Mouse (Mus musculus): ENCODE data around the gene Usp6nl. TPM values are rescaled to one million over a fixed set of nuclear protein-coding genes. Genes with fewer than 3 reads are reported as not detected.
A peak's percentile ranks its signal among the peaks of the same experiment; 100 is the strongest.

Gene Usp6nl
- total RNA-seq, 1 experiment: 9.1 TPM

DNA sequence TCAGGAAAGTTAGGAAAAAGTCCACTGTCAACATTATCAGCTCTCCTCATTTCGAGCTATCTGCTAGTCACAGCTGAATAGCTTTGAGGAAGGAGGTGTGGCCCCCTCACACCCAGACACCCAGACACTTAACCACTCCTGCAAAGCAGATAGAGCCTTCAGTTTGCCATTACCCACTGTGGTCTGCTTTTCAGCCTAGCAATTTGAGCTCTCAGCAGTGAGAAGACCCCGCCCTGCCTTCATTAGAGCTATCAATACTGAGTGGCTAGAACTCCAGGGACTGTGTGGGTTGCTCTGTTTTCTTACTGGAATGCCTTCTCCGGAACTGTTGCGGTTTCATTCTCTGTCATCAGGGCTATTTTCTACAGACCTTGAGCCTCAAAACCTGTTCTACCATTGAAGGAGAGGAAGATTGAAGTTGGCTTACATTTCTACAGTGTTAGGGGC lies 122.3 kb downstream of the Usp6nl start:
- in situ Hi-C loops (cut with MboI; ENCODE audit: low sequenced_read_pairs in 2 of 2, unreplicated experiment in 2 of 2): no loop called here
- Histone ChIP-seq H3K9ac (ENCODE audit: insufficient read depth, low read depth, low read length, poor library complexity, severe bottlenecking) (no peak overlapping the region), H3K9me3 (ENCODE audit: control insufficient read depth, insufficient read depth, low read depth, low read length) (no peaks in the 10 kb centered on the region), H3K36me3 (ENCODE audit: control insufficient read depth, insufficient read depth, low read length, poor library complexity, severe bottlenecking) (peaks cover 17% of the 10 kb centered on the region), H3K4me1 (ENCODE audit: control insufficient read depth in 2 of 2, insufficient read depth in 2 of 2, low read length in 2 of 2, poor library complexity in 1 of 2) (peaks cover 0 to 3% of the 10 kb centered on the region in 2 experiments; a peak in 2 of 4 replicates), H3K4me3 (ENCODE audit: insufficient read depth in 1 of 2, low read depth in 1 of 2, low read length in 2 of 2, poor library complexity in 1 of 2, severe bottlenecking in 1 of 2) (no peak overlapping the region), H3K27ac (ENCODE audit: insufficient read depth, low read depth, low read length, poor library complexity, severe bottlenecking) (no peak overlapping the region)
- no peak for TF ChIP-seq HCFC1 (IDR thresholded peaks at IDR 0.05; ENCODE audit: borderline replicate concordance, insufficient read depth, low read length)
- DNase-seq (ENCODE audit: low read depth, low spot score): peak; percentile 45

DNA sequence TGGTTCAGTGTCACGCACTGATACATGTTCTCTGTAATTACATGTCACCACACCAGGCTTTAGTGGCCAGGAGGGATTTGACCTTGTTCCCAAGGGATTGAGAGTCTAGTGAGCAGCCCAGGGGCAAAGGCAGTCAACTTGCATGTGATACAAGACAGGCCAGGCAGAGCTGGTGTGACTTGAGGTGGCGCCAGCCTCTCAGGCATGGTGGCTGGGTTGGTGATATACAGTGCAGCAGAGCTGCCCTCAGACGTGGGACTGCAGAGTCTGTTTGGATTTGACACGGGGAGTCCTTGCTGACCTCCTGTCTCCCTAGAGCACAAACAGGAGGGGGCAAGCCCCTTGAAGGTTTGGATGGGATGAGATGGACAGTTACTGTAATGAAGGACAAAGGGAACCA lies 123.4 kb downstream of the Usp6nl start:
- DNase-seq (ENCODE audit: low read depth, low spot score): no peak
- Histone ChIP-seq H3K4me1 (ENCODE audit: control insufficient read depth in 2 of 2, insufficient read depth in 2 of 2, low read length in 2 of 2, poor library complexity in 1 of 2) (peaks cover 0 to 3% of the 10 kb centered on the region in 2 experiments; a peak in 2 of 4 replicates), H3K9ac (ENCODE audit: insufficient read depth, low read depth, low read length, poor library complexity, severe bottlenecking) (no peak overlapping the region), H3K9me3 (ENCODE audit: control insufficient read depth, insufficient read depth, low read depth, low read length) (no peaks in the 10 kb centered on the region), H3K4me3 (ENCODE audit: insufficient read depth in 1 of 2, low read depth in 1 of 2, low read length in 2 of 2, poor library complexity in 1 of 2, severe bottlenecking in 1 of 2) (no peak overlapping the region), H3K36me3 (ENCODE audit: control insufficient read depth, insufficient read depth, low read length, poor library complexity, severe bottlenecking) (peaks cover 12% of the 10 kb centered on the region), H3K27ac (ENCODE audit: insufficient read depth, low read depth, low read length, poor library complexity, severe bottlenecking) (no peak overlapping the region)
- in situ Hi-C loops (cut with MboI; ENCODE audit: low sequenced_read_pairs in 2 of 2, unreplicated experiment in 2 of 2): no loop called here
- TF ChIP-seq ZNF384 (IDR thresholded peaks at IDR 0.05; ENCODE audit: low read depth, low read length): no peak

DNA sequence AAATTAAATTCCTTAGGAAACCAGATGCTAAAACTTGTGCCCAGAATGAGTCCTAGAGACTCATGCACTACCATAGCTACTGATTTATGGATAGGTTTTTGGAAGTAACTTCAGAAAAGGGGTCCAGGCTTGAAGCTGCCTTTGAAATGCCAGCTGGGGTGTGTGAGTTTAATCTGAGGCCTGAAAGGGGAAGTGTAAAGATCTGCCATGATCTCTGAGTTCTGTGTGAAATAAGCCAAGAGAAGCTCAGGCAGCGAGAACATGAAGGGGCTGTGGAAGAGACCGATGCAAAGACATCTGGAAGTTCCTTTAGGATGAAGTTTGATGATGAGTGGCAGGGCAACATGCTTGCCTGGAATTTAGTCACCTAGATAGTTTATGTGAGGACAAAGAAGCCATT lies 126.4 kb downstream of the Usp6nl start:
- Histone ChIP-seq H3K9me3 (ENCODE audit: control insufficient read depth, insufficient read depth, low read depth, low read length) (no peaks in the 10 kb centered on the region), H3K4me3 (ENCODE audit: insufficient read depth in 1 of 2, low read depth in 1 of 2, low read length in 2 of 2, poor library complexity in 1 of 2, severe bottlenecking in 1 of 2) (no peak overlapping the region), H3K36me3 (ENCODE audit: control insufficient read depth, insufficient read depth, low read length, poor library complexity, severe bottlenecking) (no peaks in the 10 kb centered on the region; the same call in 1 of the 2 replicates), H3K27ac (ENCODE audit: insufficient read depth, low read depth, low read length, poor library complexity, severe bottlenecking) (no peak overlapping the region), H3K9ac (ENCODE audit: insufficient read depth, low read depth, low read length, poor library complexity, severe bottlenecking) (no peak overlapping the region), H3K4me1 (ENCODE audit: control insufficient read depth in 2 of 2, insufficient read depth in 2 of 2, low read length in 2 of 2, poor library complexity in 1 of 2) (peaks cover 0 to 3% of the 10 kb centered on the region in 2 experiments; a peak in 2 of 4 replicates)
- TF ChIP-seq MAFK (IDR thresholded peaks at IDR 0.05; ENCODE audit: insufficient read depth, low read depth, low read length) (no peak), ZC3H11A (IDR thresholded peaks at IDR 0.05; ENCODE audit: borderline replicate concordance, low read depth, low read length) (no peak), CHD2 (IDR thresholded peaks at IDR 0.05; ENCODE audit: low read depth, low read length) (no peak), HCFC1 (IDR thresholded peaks at IDR 0.05; ENCODE audit: borderline replicate concordance, insufficient read depth, low read length) (no peak), ZNF384 (IDR thresholded peaks at IDR 0.05; ENCODE audit: low read depth, low read length) (no peak)
- no peak for DNase-seq (ENCODE audit: low read depth, low spot score)
- in situ Hi-C loops (cut with MboI; ENCODE audit: low sequenced_read_pairs in 2 of 2, unreplicated experiment in 2 of 2): no loop called here

DNA sequence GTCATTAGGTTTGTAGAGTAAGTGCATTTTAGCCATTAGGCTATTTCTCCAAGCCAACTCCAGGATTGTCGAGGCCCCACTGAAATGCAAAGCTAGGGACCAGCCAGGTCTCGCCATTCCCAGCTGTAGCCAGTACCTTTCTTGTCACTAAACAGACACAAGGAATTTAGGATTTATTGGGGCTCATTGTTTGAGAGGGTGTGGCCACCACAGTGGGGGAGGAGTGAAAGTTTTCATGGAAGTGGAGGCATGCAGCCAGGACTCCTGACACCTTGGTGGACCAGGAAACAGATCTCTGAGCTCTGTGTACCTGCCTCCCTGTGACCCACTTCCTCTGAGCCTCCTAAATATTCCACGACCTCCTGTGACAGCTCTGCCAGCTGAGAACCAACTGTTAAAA lies 127.2 kb downstream of the Usp6nl start:
- Histone ChIP-seq H3K9me3 (ENCODE audit: control insufficient read depth, insufficient read depth, low read depth, low read length) (no peaks in the 10 kb centered on the region), H3K36me3 (ENCODE audit: control insufficient read depth, insufficient read depth, low read length, poor library complexity, severe bottlenecking) (no peaks in the 10 kb centered on the region; the same call in 1 of the 2 replicates), H3K9ac (ENCODE audit: insufficient read depth, low read depth, low read length, poor library complexity, severe bottlenecking) (no peak overlapping the region), H3K4me3 (ENCODE audit: insufficient read depth in 1 of 2, low read depth in 1 of 2, low read length in 2 of 2, poor library complexity in 1 of 2, severe bottlenecking in 1 of 2) (no peak overlapping the region), H3K4me1 (ENCODE audit: control insufficient read depth in 2 of 2, insufficient read depth in 2 of 2, low read length in 2 of 2, poor library complexity in 1 of 2) (peaks cover 0 to 3% of the 10 kb centered on the region in 2 experiments; a peak in 2 of 4 replicates), H3K27ac (ENCODE audit: insufficient read depth, low read depth, low read length, poor library complexity, severe bottlenecking) (no peak overlapping the region)
- TF ChIP-seq MAFK (IDR thresholded peaks at IDR 0.05; ENCODE audit: insufficient read depth, low read depth, low read length) (no peak), CHD2 (IDR thresholded peaks at IDR 0.05; ENCODE audit: low read depth, low read length) (no peak), ZC3H11A (IDR thresholded peaks at IDR 0.05; ENCODE audit: borderline replicate concordance, low read depth, low read length) (no peak), ZNF384 (IDR thresholded peaks at IDR 0.05; ENCODE audit: low read depth, low read length) (no peak), HCFC1 (IDR thresholded peaks at IDR 0.05; ENCODE audit: borderline replicate concordance, insufficient read depth, low read length) (no peak)
- peak; percentile 63 for DNase-seq (ENCODE audit: low read depth, low spot score)
- in situ Hi-C loops (cut with MboI; ENCODE audit: low sequenced_read_pairs in 2 of 2, unreplicated experiment in 2 of 2): no loop called here

DNA sequence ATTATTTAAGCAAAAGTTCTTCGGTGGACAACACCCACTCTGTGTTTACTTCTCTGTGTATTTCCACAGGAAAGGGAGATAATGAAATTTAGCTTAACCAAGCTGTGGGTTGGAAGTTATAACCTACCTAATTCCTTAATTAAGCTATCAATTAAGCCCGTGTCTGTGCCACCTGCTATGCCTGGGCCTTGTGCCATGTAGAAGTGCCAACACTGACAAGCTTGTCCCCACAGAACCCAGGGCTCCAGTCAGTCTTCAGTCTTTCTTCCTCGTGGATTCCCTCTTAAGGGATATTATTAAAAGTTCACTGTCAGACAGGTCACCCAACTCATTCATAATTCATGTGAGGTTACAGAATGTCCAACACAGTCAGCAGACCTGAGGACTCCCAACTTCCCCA lies 128.1 kb downstream of the Usp6nl start:
- Histone ChIP-seq H3K9me3 (ENCODE audit: control insufficient read depth, insufficient read depth, low read depth, low read length) (no peaks in the 10 kb centered on the region), H3K9ac (ENCODE audit: insufficient read depth, low read depth, low read length, poor library complexity, severe bottlenecking) (no peak overlapping the region), H3K4me1 (ENCODE audit: control insufficient read depth in 2 of 2, insufficient read depth in 2 of 2, low read length in 2 of 2, poor library complexity in 1 of 2) (peaks cover 0 to 3% of the 10 kb centered on the region in 2 experiments; a peak in 1 of 4 replicates), H3K36me3 (ENCODE audit: control insufficient read depth, insufficient read depth, low read length, poor library complexity, severe bottlenecking) (no peaks in the 10 kb centered on the region), H3K27ac (ENCODE audit: insufficient read depth, low read depth, low read length, poor library complexity, severe bottlenecking) (no peak overlapping the region), H3K4me3 (ENCODE audit: insufficient read depth in 1 of 2, low read depth in 1 of 2, low read length in 2 of 2, poor library complexity in 1 of 2, severe bottlenecking in 1 of 2) (no peak overlapping the region)
- in situ Hi-C loops (cut with MboI; ENCODE audit: low sequenced_read_pairs in 2 of 2, unreplicated experiment in 2 of 2): no loop called here
- TF ChIP-seq ZNF384 (IDR thresholded peaks at IDR 0.05; ENCODE audit: low read depth, low read length) (no peak), HCFC1 (IDR thresholded peaks at IDR 0.05; ENCODE audit: borderline replicate concordance, insufficient read depth, low read length) (no peak), ZC3H11A (IDR thresholded peaks at IDR 0.05; ENCODE audit: borderline replicate concordance, low read depth, low read length) (no peak), CHD2 (IDR thresholded peaks at IDR 0.05; ENCODE audit: low read depth, low read length) (no peak), MAFK (IDR thresholded peaks at IDR 0.05; ENCODE audit: insufficient read depth, low read depth, low read length) (no peak)
- no peak for DNase-seq (ENCODE audit: low read depth, low spot score)
